Mouse (Mus musculus) thymus, adult 2 months (tissue): ENCODE measurements around the gene Vstm5.

Experiments
- CTCF ChIP-seq: fragments of 200-500 bp; IDR thresholded peaks from 2 replicates; pipeline ENCODE4 v1.5.1; 2012; ENCODE audit warnings: mild to moderate bottlenecking, control low read depth, low read length, moderate library complexity, borderline replicate concordance; ENCODE audit not compliant: control insufficient read depth, poor library complexity, insufficient read depth; ENCODE audit errors: extremely low read depth
- POLR2A ChIP-seq: fragments of 200-500 bp; IDR thresholded peaks from 2 replicates; pipeline ENCODE4 v1.6.1; 2012; ENCODE audit warnings: mild to moderate bottlenecking, low read length, control low read depth, moderate library complexity; ENCODE audit not compliant: control insufficient read depth, poor library complexity, insufficient read depth; ENCODE audit errors: extremely low read depth

DNA sequence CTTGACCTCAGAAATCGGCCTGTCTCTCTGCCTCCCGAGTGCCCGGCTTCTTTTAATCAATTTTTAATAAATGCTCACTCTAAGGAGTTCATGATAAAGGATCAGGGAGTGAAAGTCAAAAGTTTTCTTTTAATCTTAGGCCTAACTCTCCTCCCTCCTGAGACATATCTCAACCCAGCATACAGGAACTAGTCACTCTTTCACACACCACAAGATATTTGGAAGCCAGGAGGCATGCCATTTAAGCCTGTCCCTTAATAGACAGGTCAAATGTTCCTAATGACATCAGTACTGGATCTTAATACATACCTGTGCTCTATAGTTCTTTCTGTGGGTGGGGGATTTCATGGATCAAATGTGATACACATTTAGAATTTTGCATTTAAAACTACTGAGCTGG is 39.5 kb downstream of the Vstm5 start:
- TF ChIP-seq POLR2A = no peak
- TF ChIP-seq CTCF = no peak
